Mouse (Mus musculus): ENCODE results near the gene Atf5.

DNA sequence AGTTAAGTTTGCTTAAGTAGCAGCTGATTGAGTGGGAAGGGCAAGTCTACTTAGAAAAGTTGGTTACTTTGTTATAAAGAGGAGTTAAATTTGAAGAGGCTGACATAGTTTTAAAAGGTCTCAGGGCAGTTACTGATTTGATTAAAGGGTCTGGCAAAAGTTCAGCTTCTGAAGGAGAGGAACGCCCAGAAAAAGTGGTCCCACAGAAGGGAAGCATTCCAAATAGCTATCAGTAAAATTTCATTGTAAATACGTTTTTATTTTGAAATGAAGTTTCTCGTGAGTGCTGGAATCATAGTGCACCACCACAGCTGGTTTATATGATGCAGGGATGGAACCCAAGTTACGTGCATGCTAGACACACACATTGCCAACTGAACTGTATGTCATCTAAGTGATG lies 16.3 kb upstream of the Atf5 start:
- TF ChIP-seq POLR2A (IDR thresholded peaks at IDR 0.05; ENCODE audit: control insufficient read depth, extremely low read depth, insufficient read depth, low read length, poor library complexity) (no peak), CTCF (IDR thresholded peaks at IDR 0.05; ENCODE audit: borderline replicate concordance, control insufficient read depth, extremely low read depth, insufficient read depth, low read length, poor library complexity) (no peak)

Data from thymus, adult 2 months (tissue).